Mouse (Mus musculus) CD8-positive naive resting alpha-beta T cell, adult 2 months (primary cell): ENCODE measurements around the gene Bend3.

Experiments
- DNase-seq, 2 experiments: peaks; one replicate each; pipeline ENCODE4 v3.0.0; 2022; ENCODE audit warnings: low read depth in 2 of 2, low spot score in 2 of 2

Bend3 gene

GRCm38 (mm10) chr10:43479436-43480157 lies 966 bp downstream of the Bend3 start:
- DNase-seq, result peak; percentile 79 to 85

- no peak for DNase-seq
These were observed 1.7 kb downstream of the Bend3 start for GRCm38 (mm10) chr10:43480227-43480849.

GRCm38 (mm10) chr10:43481179-43481578 lies 2.5 kb downstream of the Bend3 start:
- no peak for DNase-seq

- DNase-seq, result no peak
These were observed 3.4 kb downstream of the Bend3 start for GRCm38 (mm10) chr10:43482021-43482420.

- no peak for DNase-seq
These were observed 4.9 kb downstream of the Bend3 start for GRCm38 (mm10) chr10:43483426-43483995.

GRCm38 (mm10) chr10:43485751-43486268 lies 7.2 kb downstream of the Bend3 start:
- no peak for DNase-seq

- DNase-seq, result no peak
These were observed 8.9 kb downstream of the Bend3 start for GRCm38 (mm10) chr10:43487441-43488010.

GRCm38 (mm10) chr10:43488258-43488657 lies 9.6 kb downstream of the Bend3 start:
- DNase-seq, result no peak

GRCm38 (mm10) chr10:43489139-43489538 lies 10.5 kb downstream of the Bend3 start:
- no peak for DNase-seq

- no peak for DNase-seq
These were observed 10.9 kb downstream of the Bend3 start for GRCm38 (mm10) chr10:43489550-43489949.

- DNase-seq, result no peak
These were observed 11.4 kb downstream of the Bend3 start for GRCm38 (mm10) chr10:43490034-43490433.

GRCm38 (mm10) chr10:43490846-43491245 lies 12.2 kb downstream of the Bend3 start:
- DNase-seq, result no peak

- DNase-seq, result no peak
These were observed 24.0 kb downstream of the Bend3 start for GRCm38 (mm10) chr10:43502599-43502998.

- DNase-seq, result no peak
These were observed 25.7 kb downstream of the Bend3 start for GRCm38 (mm10) chr10:43504291-43504690.

GRCm38 (mm10) chr10:43507051-43507450 lies 28.4 kb downstream of the Bend3 start:
- DNase-seq, result no peak

- no peak for DNase-seq
These were observed 30.6 kb downstream of the Bend3 start for GRCm38 (mm10) chr10:43509228-43509627.

GRCm38 (mm10) chr10:43512976-43513375 lies 34.3 kb downstream of the Bend3 start:
- no peak for DNase-seq

GRCm38 (mm10) chr10:43516992-43517660 lies 38.5 kb downstream of the Bend3 start:
- no peak for DNase-seq

GRCm38 (mm10) chr10:43517836-43518235 lies 39.2 kb downstream of the Bend3 start:
- DNase-seq, result no peak

- no peak for DNase-seq
These were observed 39.7 kb downstream of the Bend3 start for GRCm38 (mm10) chr10:43518368-43518767.

- DNase-seq, result no peak
These were observed 41.3 kb downstream of the Bend3 start for GRCm38 (mm10) chr10:43519977-43520376.
